Mouse (Mus musculus): ENCODE measurements around the gene Gabarap.

The Gabarap gene

DNA sequence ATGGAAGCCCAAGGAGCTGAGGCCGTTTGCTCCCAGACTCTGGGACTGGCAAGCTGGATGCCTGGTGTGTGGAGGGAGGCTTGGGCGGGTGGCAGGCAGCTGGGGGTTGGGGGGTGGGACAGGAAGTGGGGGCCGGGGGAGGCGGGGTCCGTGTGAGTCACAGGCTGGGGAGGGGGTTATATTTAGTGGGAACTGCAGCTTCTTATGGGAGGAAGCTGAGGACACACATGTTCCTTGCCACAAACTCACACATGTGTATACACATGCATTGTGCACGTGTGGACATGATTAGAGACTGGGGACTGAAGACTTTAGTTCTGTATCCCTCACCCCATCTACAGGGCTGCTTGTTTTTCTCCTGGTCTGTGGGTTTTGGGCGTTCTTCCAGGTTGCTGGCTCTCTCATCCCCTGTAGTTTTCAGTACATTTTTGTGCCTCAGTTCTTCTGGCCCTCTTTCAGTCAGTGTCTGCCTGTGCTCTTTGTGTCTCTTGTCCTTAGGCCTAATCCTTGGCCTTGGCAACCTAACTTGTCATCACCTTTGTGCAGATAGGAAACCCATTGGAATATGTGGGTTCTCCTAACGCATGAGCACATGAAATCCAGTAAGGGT, 29.2 kb downstream of the Gabarap start:
- DNase-seq (ENCODE audit: low spot score in 2 of 2): no peak

DNA sequence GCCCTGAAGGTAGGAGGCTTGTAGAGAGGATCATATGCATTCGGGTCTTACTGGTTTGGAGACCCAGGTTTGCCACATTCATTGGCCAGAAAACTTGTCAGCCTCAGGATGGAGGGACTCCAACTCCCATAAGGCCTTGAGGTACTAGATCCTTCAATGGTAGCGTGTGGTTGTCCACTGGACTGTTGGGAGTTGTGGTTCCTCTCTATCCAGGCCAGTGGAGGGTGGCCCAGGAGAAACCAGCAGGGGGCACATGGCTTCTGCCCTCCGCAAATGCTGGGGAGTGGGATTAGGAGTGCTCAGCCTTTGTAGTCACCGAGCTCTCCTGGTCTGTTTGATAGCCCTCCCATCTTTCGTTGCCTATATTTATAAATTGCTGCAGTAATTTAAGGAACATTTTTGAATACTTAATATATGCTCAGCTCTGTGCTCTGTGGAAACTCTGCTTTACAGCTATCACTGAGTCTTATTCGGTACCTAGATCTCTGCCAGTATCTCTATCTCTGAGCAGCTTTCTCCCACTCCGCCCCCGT, 29.9 kb downstream of the Gabarap start:
- peak in 1 of 2 experiments; percentile 78 for DNase-seq (ENCODE audit: low spot score in 2 of 2)

- peak; percentile 97 to 98 for DNase-seq (ENCODE audit: low spot score in 2 of 2)
Measured at GRCm38 (mm10) chr11:70021264-70022132, 30.6 kb downstream of the Gabarap start.

DNA sequence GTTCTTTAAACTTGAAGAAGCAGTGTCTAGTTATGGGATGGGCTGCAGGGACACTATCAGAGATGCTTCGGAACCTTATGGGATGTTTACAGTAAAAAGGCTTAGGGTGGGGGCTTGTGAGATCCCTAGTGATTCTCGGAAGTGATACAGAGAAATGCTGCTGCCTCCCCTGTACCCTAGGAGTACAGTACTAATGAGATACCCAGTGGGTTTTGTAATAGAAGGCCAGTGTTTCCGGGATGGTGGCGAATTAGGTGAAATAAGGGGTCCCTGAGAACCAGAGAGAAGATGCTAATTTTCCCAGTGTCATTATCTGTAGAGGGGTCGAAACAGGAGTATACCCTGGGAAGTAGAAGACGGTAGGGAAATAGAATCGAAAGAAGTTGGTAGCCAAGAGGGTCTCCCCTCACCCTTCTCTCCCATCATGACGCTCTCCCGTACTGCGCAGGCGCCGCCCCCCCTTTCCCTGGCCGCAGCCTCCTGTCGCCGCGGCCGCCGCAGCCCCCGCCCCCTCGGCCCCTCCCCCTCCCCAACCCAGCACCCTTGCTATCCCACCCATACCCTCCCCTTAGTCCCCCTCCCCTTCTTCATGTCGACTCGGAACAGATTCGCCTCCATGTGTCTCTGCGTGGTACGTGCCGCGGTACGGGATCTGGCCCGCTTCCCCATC, 32.7 kb downstream of the Gabarap start:
- no peak for DNase-seq (ENCODE audit: low spot score in 2 of 2)

DNA sequence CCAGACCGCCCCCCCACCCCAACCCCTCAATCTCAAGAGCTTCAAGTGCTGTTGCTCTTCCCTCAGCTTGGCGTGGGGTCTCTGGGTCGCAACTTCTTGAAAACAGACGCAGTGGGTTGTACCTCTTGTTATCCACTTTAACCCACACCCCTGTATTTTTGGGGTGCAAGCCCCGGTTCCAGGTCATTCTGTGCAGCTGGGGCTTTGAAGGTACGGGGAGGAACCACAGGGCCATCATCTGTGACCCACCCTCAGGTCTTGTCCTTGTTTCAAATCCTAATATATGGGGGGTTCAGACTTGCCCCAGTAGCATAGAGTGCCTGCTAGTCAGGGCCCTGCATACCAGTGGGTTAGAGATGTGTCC, 33.2 kb downstream of the Gabarap start:
- no peak for DNase-seq (ENCODE audit: low spot score in 2 of 2)

GRCm38 (mm10) chr11:70026689-70027088, 35.7 kb downstream of the Gabarap start:
- peak in 1 of 2 experiments; percentile 38 for DNase-seq (ENCODE audit: low spot score in 2 of 2)

DNA sequence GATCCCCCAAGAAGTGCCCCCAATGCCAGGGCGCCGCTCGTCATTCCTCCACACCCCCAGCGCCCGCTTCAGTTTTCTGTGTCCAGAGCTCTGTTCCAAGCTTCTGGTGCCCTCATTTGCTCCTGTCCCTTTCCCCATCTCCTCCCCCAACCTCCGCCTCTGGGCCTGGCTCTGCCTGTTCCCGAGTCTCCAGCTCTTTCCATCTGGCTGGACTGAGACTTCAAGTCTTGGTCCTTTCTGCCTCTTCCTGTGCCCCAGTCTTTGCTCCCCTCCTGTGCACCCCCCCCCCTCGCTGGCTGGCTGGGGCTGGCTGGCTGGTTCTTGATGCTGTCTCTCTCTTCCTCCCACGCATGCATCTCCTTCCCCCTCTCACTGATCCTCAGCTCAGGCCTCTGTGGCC, 36.5 kb downstream of the Gabarap start:
- DNase-seq (ENCODE audit: low spot score in 2 of 2): peak in 1 of 2 experiments; percentile 30

- DNase-seq (ENCODE audit: low spot score in 2 of 2): no peak
Measured at GRCm38 (mm10) chr11:70028401-70029129, 37.6 kb downstream of the Gabarap start.

- peak; percentile 87 to 93 for DNase-seq (ENCODE audit: low spot score in 2 of 2)
Measured at GRCm38 (mm10) chr11:70029130-70029801, 38.3 kb downstream of the Gabarap start.

- DNase-seq (ENCODE audit: low spot score in 2 of 2): no peak
Measured at GRCm38 (mm10) chr11:70029829-70030550, 39.0 kb downstream of the Gabarap start.

DNA sequence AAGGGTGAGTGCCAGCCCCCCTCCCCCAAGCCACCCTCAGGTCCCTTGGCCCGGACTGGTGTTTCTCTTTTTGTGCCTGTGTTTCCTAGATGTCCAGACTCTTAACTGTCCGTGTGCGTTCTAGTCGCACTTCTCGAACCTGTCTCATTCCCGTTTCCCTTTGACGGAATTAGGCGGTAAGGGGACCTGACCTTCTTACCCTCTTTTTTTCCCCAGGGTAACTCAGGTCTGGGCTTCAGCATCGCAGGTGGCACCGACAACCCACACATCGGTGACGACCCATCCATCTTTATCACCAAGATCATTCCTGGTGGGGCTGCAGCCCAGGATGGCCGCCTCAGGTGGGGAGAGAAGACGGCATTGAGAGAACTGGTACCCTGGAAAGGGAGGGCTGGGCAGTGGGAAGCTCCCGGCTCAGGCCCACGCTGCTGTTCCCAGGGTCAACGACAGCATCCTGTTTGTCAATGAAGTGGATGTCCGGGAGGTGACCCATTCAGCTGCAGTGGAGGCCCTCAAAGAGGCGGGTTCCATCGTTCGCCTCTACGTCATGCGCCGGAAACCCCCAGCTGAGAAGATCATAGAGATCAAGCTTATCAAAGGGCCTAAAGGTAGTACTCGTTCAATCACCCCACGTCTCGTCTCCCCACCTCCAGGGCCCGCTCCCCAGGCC, 39.8 kb downstream of the Gabarap start:
- no peak for DNase-seq (ENCODE audit: low spot score in 2 of 2)

- DNase-seq (ENCODE audit: low spot score in 2 of 2): no peak
Measured at GRCm38 (mm10) chr11:70031321-70031670, 40.4 kb downstream of the Gabarap start.

DNA sequence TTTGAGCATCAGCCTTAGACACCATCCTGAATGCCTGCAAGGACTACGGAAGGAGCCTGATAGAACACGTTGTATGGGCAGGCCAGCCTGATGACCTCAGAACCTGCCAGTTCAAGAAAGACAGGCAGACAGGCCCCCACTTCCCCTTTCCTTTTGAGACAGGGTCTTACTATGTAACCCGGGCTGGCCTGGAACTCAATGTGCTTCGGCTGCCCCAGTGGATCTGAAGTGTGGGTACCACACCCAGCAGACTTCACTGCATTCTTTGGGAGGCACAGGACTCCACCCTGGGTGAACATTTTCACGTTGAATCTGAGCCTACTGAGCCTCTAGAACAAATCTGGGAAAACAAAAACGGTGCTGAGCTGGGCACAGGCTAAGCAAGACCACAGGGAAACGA, 47.2 kb downstream of the Gabarap start:
- no peak for DNase-seq (ENCODE audit: low spot score in 2 of 2)

DNA sequence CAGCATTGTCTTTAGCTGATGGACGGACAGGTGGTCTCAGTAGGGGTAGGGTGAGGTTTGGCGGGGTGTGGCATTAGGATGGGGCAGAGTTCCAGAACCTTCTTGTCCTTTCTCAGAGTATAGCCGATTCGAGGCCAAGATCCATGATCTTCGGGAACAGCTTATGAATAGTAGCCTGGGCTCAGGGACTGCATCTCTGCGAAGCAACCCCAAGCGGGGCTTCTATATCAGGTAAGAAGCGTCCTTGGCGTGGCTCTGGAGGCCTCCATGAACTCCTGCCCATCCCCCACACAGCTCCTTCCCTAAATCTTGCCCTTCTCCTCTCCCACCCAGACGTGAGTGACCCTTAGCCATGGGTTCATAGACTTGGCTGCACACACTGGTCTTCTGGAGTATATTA, 48.7 kb downstream of the Gabarap start:
- no peak for DNase-seq (ENCODE audit: low spot score in 2 of 2)

- DNase-seq (ENCODE audit: low spot score in 2 of 2): no peak
Measured at GRCm38 (mm10) chr11:70040184-70040583, 49.2 kb downstream of the Gabarap start.

DNA sequence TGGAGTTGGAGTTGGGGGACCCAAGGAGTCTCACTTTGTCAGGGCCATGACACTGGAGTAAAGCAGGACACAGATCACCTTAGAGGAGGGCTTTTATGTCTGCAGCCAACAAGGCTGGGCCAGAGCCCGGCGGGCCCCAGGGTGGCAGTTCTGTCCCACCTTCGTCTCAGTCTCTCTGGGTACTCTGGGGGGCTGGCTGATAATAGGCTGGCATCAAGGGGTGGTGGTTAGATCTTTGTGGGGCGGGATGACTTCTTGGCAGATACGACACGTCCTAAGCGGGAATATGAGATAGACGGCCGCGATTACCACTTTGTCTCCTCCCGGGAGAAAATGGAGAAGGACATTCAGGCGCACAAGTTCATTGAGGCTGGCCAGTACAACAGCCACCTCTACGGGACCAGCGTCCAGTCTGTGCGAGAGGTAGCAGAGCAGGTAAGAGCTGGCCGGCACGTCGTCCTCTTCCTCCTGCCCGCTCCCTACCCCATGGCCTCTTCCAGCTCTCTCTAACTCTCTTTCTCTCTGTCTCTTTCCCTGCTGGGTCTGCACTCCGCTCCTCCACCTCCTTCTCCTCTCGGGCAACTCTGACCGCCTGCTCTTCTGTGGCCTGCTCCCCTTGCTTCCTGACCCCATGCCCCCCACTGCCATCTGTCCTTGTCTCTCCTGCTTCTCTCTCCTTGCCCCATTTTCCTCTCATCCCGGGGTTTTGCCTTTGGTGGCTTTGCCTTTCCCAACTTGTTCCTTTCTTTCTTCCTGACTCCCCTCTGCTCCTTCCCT, 51.6 kb downstream of the Gabarap start:
- DNase-seq (ENCODE audit: low spot score in 2 of 2): peak in 1 of 2 experiments; percentile 3

DNA sequence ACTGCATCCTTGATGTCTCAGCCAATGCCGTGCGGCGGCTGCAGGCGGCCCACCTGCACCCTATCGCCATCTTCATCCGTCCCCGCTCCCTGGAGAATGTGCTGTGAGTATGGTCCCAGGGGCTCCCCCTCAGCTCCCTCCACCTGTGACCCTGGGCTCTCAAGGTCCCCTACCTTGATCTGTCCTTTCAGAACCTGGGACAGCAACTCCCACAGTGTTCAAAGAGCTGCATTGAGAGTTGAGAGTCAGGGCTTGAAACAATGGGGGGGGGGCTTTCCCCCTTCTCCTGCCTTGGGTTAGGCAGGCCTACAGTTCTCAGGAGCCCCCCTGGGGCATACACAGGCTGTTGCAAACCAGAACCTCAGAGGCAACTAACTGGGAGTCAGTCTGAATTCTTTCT, 52.7 kb downstream of the Gabarap start:
- DNase-seq (ENCODE audit: low spot score in 2 of 2): peak in 1 of 2 experiments; percentile 2
